21 mouse cellular contexts compared by ENCODE assay signal in genomic region chr6:112835413-112835812, GRCm38 (mm10).
A peak's percentile ranks its signal among the peaks of the same experiment; 100 is the strongest.
DNase-seq lines count a peak whose midpoint lies in the region; ATAC-seq and TF ChIP-seq lines count a peak whose summit lies in the region.
"Had no signal": no experiment of that assay in that cellular context is flagged by ENCODE, and none has a peak within 500 bp of the region (broad histone marks: within the 10 kb centered on the region; RNA-seq: fewer than 3 reads in every experiment).

No protein-coding gene starts in this region.

- H3K9ac ChIP-seq in liver, embryonic 11.5 days (ENCODE audit: low read depth, low read length) = no peak overlapping the region
- no peak overlapping the region for H3K9ac ChIP-seq in midbrain, embryonic 13.5 days (replicated peaks)
- H3K9ac ChIP-seq: embryonic facial prominence, embryonic 12.5 days; heart, embryonic 13.5 days; limb, embryonic 15.5 days; lung, embryonic 15.5 days had no signal

- H3K4me1 ChIP-seq in liver, embryonic 11.5 days (replicated peaks; ENCODE audit: control insufficient read depth, insufficient read depth, low read length) = peaks cover 14% of the 10 kb centered on the region
- peaks cover 79% of the 10 kb centered on the region for H3K4me1 ChIP-seq in midbrain, embryonic 13.5 days (replicated peaks)
- H3K4me1 ChIP-seq: heart, embryonic 13.5 days; lung, embryonic 15.5 days had no signal

- WGBS in liver, embryonic 11.5 days = 46% methylated on average over 4 of the region's 4 CpGs
- WGBS in midbrain, embryonic 13.5 days = 78% methylated on average over 4 of the region's 4 CpGs

- H3K9me3 ChIP-seq in liver, embryonic 11.5 days (ENCODE audit: control insufficient read depth, low read length) = no peaks in the 10 kb centered on the region
- no peaks in the 10 kb centered on the region for H3K9me3 ChIP-seq in midbrain, embryonic 13.5 days
- H3K9me3 ChIP-seq: embryonic facial prominence, embryonic 12.5 days; heart, embryonic 13.5 days; limb, embryonic 15.5 days; lung, embryonic 15.5 days had no signal

- ATAC-seq in liver, embryonic 11.5 days (replicated peaks; ENCODE audit: low FRiP score) = peak; percentile 80
- no peak for ATAC-seq in midbrain, embryonic 13.5 days

- H3K36me3 ChIP-seq in liver, embryonic 11.5 days (ENCODE audit: control insufficient read depth, insufficient read depth, low read length) = no peaks in the 10 kb centered on the region
- 0 out of 2 replicates have a peak, but pooled peaks cover 3% of the 10 kb centered on the region for H3K36me3 ChIP-seq in midbrain, embryonic 13.5 days
- H3K36me3 ChIP-seq: embryonic facial prominence, embryonic 12.5 days; heart, embryonic 13.5 days; limb, embryonic 15.5 days; lung, embryonic 15.5 days had no signal

- H3K4me2 ChIP-seq in liver, embryonic 11.5 days = no peak overlapping the region; the same call in 1 of the 2 replicates
- no peak overlapping the region for H3K4me2 ChIP-seq in midbrain, embryonic 13.5 days (replicated peaks)
- H3K4me2 ChIP-seq: embryonic facial prominence, embryonic 12.5 days; heart, embryonic 13.5 days; limb, embryonic 15.5 days; lung, embryonic 15.5 days had no signal

- no peaks in the 10 kb centered on the region for H3K27me3 ChIP-seq in liver, embryonic 11.5 days (replicated peaks; ENCODE audit: control insufficient read depth, insufficient read depth, low read length)
- H3K27me3 ChIP-seq in midbrain, embryonic 13.5 days = no peaks in the 10 kb centered on the region
- H3K27me3 ChIP-seq: embryonic facial prominence, embryonic 12.5 days; limb, embryonic 15.5 days; lung, embryonic 15.5 days had no signal

- H3K27ac ChIP-seq in layer of hippocampus, adult 2 months = peak overlapping the region; percentile 48; the same call in 1 of the 2 replicates
- no peak overlapping the region for H3K27ac ChIP-seq in liver, embryonic 11.5 days (ENCODE audit: low read depth, low read length)
- peak overlapping the region; percentile 47; the same call in 1 of the 2 replicates for H3K27ac ChIP-seq in midbrain, embryonic 13.5 days
- H3K27ac ChIP-seq: embryonic facial prominence, embryonic 12.5 days; heart, embryonic 13.5 days; limb, embryonic 15.5 days; lung, embryonic 15.5 days; macrophage had no signal

- no peak overlapping the region for H3K4me3 ChIP-seq in layer of hippocampus, adult 2 months
- H3K4me3 ChIP-seq in liver, embryonic 11.5 days (ENCODE audit: low read depth, low read length) = no peak overlapping the region
- no peak overlapping the region for H3K4me3 ChIP-seq in midbrain, embryonic 13.5 days (replicated peaks)
- H3K4me3 ChIP-seq: embryonic facial prominence, embryonic 12.5 days; erythroblast, embryonic 14.5 days; heart, embryonic 13.5 days; limb, embryonic 15.5 days; lung, embryonic 15.5 days; myocyte had no signal

- TF ChIP-seq CTCF in layer of hippocampus, adult 2 months (conservative IDR thresholded peaks at IDR 0.05) = no peak

- no peak for DNase-seq in layer of hippocampus, adult 2 months (ENCODE audit: low spot score in 2 of 2)
- DNase-seq in layer of hippocampus, adult 11-12 months (ENCODE audit: low spot score) = no peak
- peak; percentile 24 for DNase-seq in c-Kit-positive CD71-negative TER-119-negative erythroid progenitor cells, embryonic 14.5 days (ENCODE audit: low read depth)
- DNase-seq in liver, embryonic 11.5 days (ENCODE audit: low spot score) = no peak
- no peak for DNase-seq in kidney, adult 11 months
- no peak for DNase-seq in MN1 (ENCODE audit: low spot score)
- DNase-seq: adrenal gland, adult 2 months; cerebellum, adult 9-10 months; heart, adult 11 months; kidney, adult 2 months; kidney, postnatal 10 days; right cerebral cortex, postnatal 14 days; thymus, adult 18-20 months had no signal
